Mouse (Mus musculus) spleen, adult 10 weeks (tissue): Measurements from ENCODE around the gene Olfr384. TPM values are rescaled to one million over a fixed set of nuclear protein-coding genes. Genes with fewer than 3 reads are reported as not detected.

Experiments used
- polyA plus RNA-seq: library from polyadenylated mRNA; stranded (reverse); fragments of 350-450 nt; fragmentation: Illumina TruSeq; extraction: RNeasy Lipid Tissue Mini Kit (QIAGEN cat#74804); gene quantifications from one replicate; pipeline ENCODE4 v1.2.3, GENCODE M21; 2015; ENCODE audit warnings: low replicate concordance; ENCODE audit not compliant: insufficient read depth

Olfr384 gene
- polyA plus RNA-seq: not detected

DNA sequence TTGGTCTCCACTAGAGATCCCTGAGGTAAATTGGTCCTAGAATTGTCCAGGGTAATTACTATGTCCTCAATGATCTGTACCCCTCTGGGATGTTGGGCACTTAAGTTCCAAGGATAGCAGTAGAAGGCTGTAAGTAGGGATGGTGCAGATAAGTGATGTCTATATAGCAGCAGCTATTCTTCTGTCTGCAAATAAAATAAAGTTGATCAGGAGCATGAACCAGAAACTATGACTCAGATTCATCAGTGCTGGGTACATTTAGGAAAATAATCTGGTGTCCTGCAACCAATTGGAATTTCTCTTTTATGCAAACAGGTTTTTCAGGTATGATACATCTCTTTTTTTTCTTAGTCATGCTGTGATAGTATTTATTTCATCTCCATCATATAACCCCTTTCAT lies at the start of gene Olfr384:
Olfr384 (plus strand) TSS at position 301 of the 400 bp plus-strand sequence.

DNA sequence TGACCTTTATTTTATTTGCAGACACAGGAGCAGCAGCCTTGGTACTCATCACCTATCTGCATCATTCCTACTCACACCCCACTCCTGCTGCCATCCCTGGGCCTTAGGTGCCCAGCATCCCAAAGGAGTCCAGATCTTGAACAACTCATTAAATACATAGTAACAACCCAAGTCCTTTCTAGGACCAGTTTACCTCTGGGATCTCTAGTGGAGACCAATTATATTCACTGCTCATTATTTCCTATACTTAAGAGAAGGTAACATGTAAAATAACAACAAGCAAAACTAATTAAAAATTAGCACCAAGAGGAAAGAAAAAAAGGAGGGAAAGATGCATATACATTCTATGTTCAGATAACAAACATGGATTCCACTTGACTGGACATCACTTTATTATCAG lies 5.5 kb upstream of the Olfr384 start, which contains the start of gene Olfr385:
Olfr385 (minus strand) TSS at position 101 of the 400 bp plus-strand sequence.

Other genes starting within 250 kb of the Olfr384 start
- not detected for gene Olfr20, start 247.8 kb upstream of the Olfr384 start, polyA plus RNA-seq
- gene Olfr376, start 227.3 kb upstream of the Olfr384 start, polyA plus RNA-seq: not detected
- not detected for gene Olfr1, start 199.0 kb upstream of the Olfr384 start, polyA plus RNA-seq
- gene Olfr378, start 170.1 kb upstream of the Olfr384 start, polyA plus RNA-seq: not detected
- not detected for gene Olfr380, start 141.1 kb upstream of the Olfr384 start, polyA plus RNA-seq
- gene Olfr381, start 107.0 kb upstream of the Olfr384 start, polyA plus RNA-seq: not detected
- gene Olfr382, start 81.4 kb upstream of the Olfr384 start, polyA plus RNA-seq: not detected
- gene Olfr385, start 5.6 kb upstream of the Olfr384 start, polyA plus RNA-seq: not detected
- gene Zfp735, start 90.2 kb downstream of the Olfr384 start, polyA plus RNA-seq: not detected
- gene Olfr389, start 182.1 kb downstream of the Olfr384 start, polyA plus RNA-seq: not detected
- not detected for gene Olfr390, start 184.4 kb downstream of the Olfr384 start, polyA plus RNA-seq
- not detected for gene Olfr391-ps, start 204.5 kb downstream of the Olfr384 start, polyA plus RNA-seq
- gene Olfr392, start 218.5 kb downstream of the Olfr384 start, polyA plus RNA-seq: not detected